Mouse (Mus musculus) MEL (cell line): ENCODE measurements around the gene Acsbg1. TPM values are rescaled to one million over a fixed set of nuclear protein-coding genes. Genes with fewer than 3 reads are reported as not detected.
A peak's percentile ranks its signal among the peaks of the same experiment; 100 is the strongest.

Experiments used
- DNase-seq: peaks from one replicate; pipeline ENCODE4 v3.0.0; 2011; ENCODE audit warnings: low read depth, low spot score
- H3K27ac ChIP-seq: 2 replicates; pipeline ENCODE4 v1.5.1; 2012; ENCODE audit warnings: low read depth, mild to moderate bottlenecking, control low read depth, low read length, moderate library complexity; ENCODE audit not compliant: control insufficient read depth
- H3K27me3 ChIP-seq, 2 experiments: fragments of 150-350 bp in 1 of 2; sonication (generic) in 1 of 2; 2 replicates each; pipeline ENCODE4 v1.6.1; 2012; ENCODE audit warnings: low read length in 2 of 2, mild to moderate bottlenecking in 2 of 2, improper control_type of control experiment in 1 of 2, moderate library complexity in 1 of 2; ENCODE audit not compliant: insufficient read depth in 2 of 2, control insufficient read depth in 1 of 2
- H3K36me3 ChIP-seq, 2 experiments: 2 replicates each; pipeline ENCODE4 v1.6.1; 2012 to 2014; ENCODE audit warnings: low read length in 2 of 2, improper control_type of control experiment in 1 of 2, inconsistent platforms in 1 of 2, mild to moderate bottlenecking in 1 of 2; ENCODE audit not compliant: insufficient read depth in 2 of 2, control insufficient read depth in 1 of 2
- H3K4me1 ChIP-seq, 2 experiments: fragments of 150-350 bp in 1 of 2; sonication (generic) in 1 of 2; 2 replicates each; pipeline ENCODE4 v1.6.1; 2012; ENCODE audit warnings: low read length in 2 of 2, improper control_type of control experiment in 1 of 2, mild to moderate bottlenecking in 1 of 2; ENCODE audit not compliant: insufficient read depth in 2 of 2, control insufficient read depth in 1 of 2
- H3K4me3 ChIP-seq, 2 experiments: fragments of 150-350 bp in 1 of 2; sonication (generic) in 1 of 2; 2 replicates each; pipeline ENCODE4 v1.5.1; 2012; ENCODE audit warnings: low read depth in 2 of 2, low read length in 2 of 2, mild to moderate bottlenecking in 2 of 2, moderate library complexity in 2 of 2, control low read depth in 1 of 2, improper control_type of control experiment in 1 of 2; ENCODE audit not compliant: control insufficient read depth in 1 of 2, insufficient read depth in 1 of 2
- H3K79me2 ChIP-seq: 2 replicates; pipeline ENCODE4 v1.6.1; 2012; ENCODE audit warnings: mild to moderate bottlenecking, low read length, moderate library complexity; ENCODE audit not compliant: control insufficient read depth, poor library complexity, insufficient read depth
- H3K9ac ChIP-seq: 2 replicates; pipeline ENCODE4 v1.6.1; 2012; ENCODE audit warnings: low read depth, mild to moderate bottlenecking, control low read depth, low read length, moderate library complexity; ENCODE audit not compliant: control insufficient read depth, poor library complexity, severe bottlenecking
- H3K9me3 ChIP-seq: fragments of 150-350 bp; sonication (generic); replicated peaks from 2 replicates; pipeline ENCODE4 v1.6.1; 2012; ENCODE audit warnings: mild to moderate bottlenecking, low read length, improper control_type of control experiment, moderate library complexity; ENCODE audit not compliant: insufficient read depth
- BHLHE40 ChIP-seq: IDR thresholded peaks from 2 replicates; pipeline ENCODE4 v1.6.1; 2012; ENCODE audit warnings: low read depth, mild to moderate bottlenecking, inconsistent platforms, low read length, improper control_type of control experiment, borderline replicate concordance
- CHD1 ChIP-seq: IDR thresholded peaks from 2 replicates; pipeline ENCODE4 v1.6.1; 2012; ENCODE audit warnings: low read depth, mild to moderate bottlenecking, inconsistent platforms, low read length, improper control_type of control experiment
- EP300 ChIP-seq, 2 experiments: IDR thresholded peaks; 2 replicates each; pipeline ENCODE4 v1.6.1; 2011; ENCODE audit warnings: improper control_type of control experiment in 2 of 2, low read length in 2 of 2, low read depth in 1 of 2, mild to moderate bottlenecking in 1 of 2
- ETS1 ChIP-seq: IDR thresholded peaks from 2 replicates; pipeline ENCODE4 v1.6.1; 2012; ENCODE audit warnings: low read depth, mild to moderate bottlenecking, inconsistent platforms, low read length, improper control_type of control experiment, moderate library complexity
- HCFC1 ChIP-seq: IDR thresholded peaks from 2 replicates; pipeline ENCODE4 v1.6.1; 2012; ENCODE audit warnings: low read depth, mild to moderate bottlenecking, inconsistent platforms, low read length, improper control_type of control experiment, moderate library complexity
- MAFK ChIP-seq: IDR thresholded peaks from 2 replicates; pipeline ENCODE4 v1.6.1; 2011; ENCODE audit warnings: low read depth, mild to moderate bottlenecking, low read length, improper control_type of control experiment, borderline replicate concordance
- MAX ChIP-seq: IDR thresholded peaks from 2 replicates; pipeline ENCODE4 v1.6.1; 2011; ENCODE audit warnings: low read length, improper control_type of control experiment
- MXI1 ChIP-seq: IDR thresholded peaks from 2 replicates; pipeline ENCODE4 v1.6.1; 2011; ENCODE audit warnings: mild to moderate bottlenecking, low read depth, low read length, improper control_type of control experiment
- NELFE ChIP-seq: IDR thresholded peaks from 2 replicates; pipeline ENCODE4 v1.6.1; 2011; ENCODE audit warnings: low read depth, low read length, improper control_type of control experiment
- POLR2A ChIP-seq, 2 experiments: IDR thresholded peaks; 2 replicates each; pipeline ENCODE4 v1.6.1; 2011 to 2012; ENCODE audit warnings: low read length in 2 of 2, mild to moderate bottlenecking in 2 of 2, control low read depth in 1 of 2, improper control_type of control experiment in 1 of 2, low read depth in 1 of 2, moderate library complexity in 1 of 2; ENCODE audit not compliant: control insufficient read depth in 1 of 2, insufficient read depth in 1 of 2, poor library complexity in 1 of 2
- POLR2AphosphoS2 ChIP-seq: IDR thresholded peaks from 2 replicates; pipeline ENCODE4 v1.6.1; 2011; ENCODE audit warnings: low read length, improper control_type of control experiment
- SIN3A ChIP-seq: IDR thresholded peaks from 2 replicates; pipeline ENCODE4 v1.6.1; 2012; ENCODE audit warnings: low read length, improper control_type of control experiment, inconsistent platforms
- TBP ChIP-seq: IDR thresholded peaks from 2 replicates; pipeline ENCODE4 v1.8.0; 2011; ENCODE audit warnings: low read depth, low read length, improper control_type of control experiment
- TCF12 ChIP-seq: IDR thresholded peaks from 2 replicates; pipeline ENCODE4 v1.6.1; 2014; ENCODE audit warnings: low read depth, mild to moderate bottlenecking, inconsistent platforms, low read length, improper control_type of control experiment, moderate library complexity
- ZKSCAN1 ChIP-seq: IDR thresholded peaks from 2 replicates; pipeline ENCODE4 v1.6.1; 2012; ENCODE audit warnings: low read depth, mild to moderate bottlenecking, inconsistent platforms, low read length, improper control_type of control experiment, moderate library complexity
- ZMIZ1 ChIP-seq: IDR thresholded peaks from 2 replicates; pipeline ENCODE4 v1.6.1; 2012; ENCODE audit warnings: low read depth, mild to moderate bottlenecking, inconsistent platforms, low read length, improper control_type of control experiment, moderate library complexity
- polyA plus RNA-seq, 2 experiments: library from polyadenylated mRNA; stranded (reverse) in 1 of 2; unstranded in 1 of 2; fragments of >175 nt in 1 of 2; fragments of >200 nt in 1 of 2; gene quantifications; 2 replicates each; pipeline versions ENCODE4 v1.2.1 to v1.2.4; 2012; ENCODE audit warnings: low replicate concordance in 2 of 2, low read depth in 1 of 2; ENCODE audit not compliant: insufficient read length in 2 of 2, insufficient read depth in 1 of 2, missing spikeins in 1 of 2
- total RNA-seq: library from RNA; depleted of rRNA; stranded (reverse); fragments of 300-350 nt; gene quantifications from 2 replicates; pipeline ENCODE4 v1.2.3, GENCODE M21; 2012

Gene Acsbg1
- total and polyA plus RNA-seq, 3 experiments, result 8.3 to 8.8 TPM; not detected in 1

GRCm38 (mm10) chr9:54700174-54700475, 38.5 kb upstream of the Acsbg1 start:
- peaks cover 0 to 51% of the 10 kb centered on the region in 2 experiments; a peak in 2 of 4 replicates for H3K36me3 ChIP-seq
- peak overlapping the region; percentile 25 for H3K27ac ChIP-seq
- H3K9ac ChIP-seq, result peak overlapping the region; percentile 95
- peak; percentile 33; the same call in 1 of the 2 replicates for TF ChIP-seq SIN3A
- TF ChIP-seq HCFC1, result 0 out of 2 replicates have a peak, but pooled peaks have one; percentile 6
- 0 out of 2 replicates have a peak, but pooled peaks have one; percentile 23 for TF ChIP-seq TBP
- no peak for TF ChIP-seq BHLHE40
- 0 out of 4 replicates have a peak, but pooled peaks of 1 of the 2 experiments have one; percentile 15 for TF ChIP-seq EP300 (IDR thresholded peaks at IDR 0.05; ENCODE audit: low read depth in 1 of 2, low read length in 2 of 2)
- TF ChIP-seq MXI1, result no peak
- no peaks in the 10 kb centered on the region for H3K27me3 ChIP-seq
- H3K4me3 ChIP-seq, result peak overlapping the region; percentile 78 to 86
- peaks cover 36 to 54% of the 10 kb centered on the region in 2 experiments for H3K4me1 ChIP-seq
- peaks cover 28% of the 10 kb centered on the region for H3K79me2 ChIP-seq
- peak; percentile 61 for DNase-seq
- no peaks in the 10 kb centered on the region for H3K9me3 ChIP-seq

- Histone ChIP-seq H3K79me2 (peaks cover 28% of the 10 kb centered on the region), H3K4me1 (peaks cover 31 to 49% of the 10 kb centered on the region in 2 experiments), H3K27ac (peak overlapping the region; percentile 25), H3K9ac (peak overlapping the region; percentile 95), H3K27me3 (no peaks in the 10 kb centered on the region), H3K9me3 (no peaks in the 10 kb centered on the region), H3K36me3 (peaks cover 0 to 45% of the 10 kb centered on the region in 2 experiments; a peak in 2 of 4 replicates), H3K4me3 (peak overlapping the region; percentile 78 to 86)
- peak; percentile 71 for DNase-seq
- TF ChIP-seq POLR2A (IDR thresholded peaks at IDR 0.05; ENCODE audit: control insufficient read depth in 1 of 2, insufficient read depth in 1 of 2, low read depth in 1 of 2, low read length in 2 of 2, poor library complexity in 1 of 2) (peak; percentile 66 to 88; a peak in 3 of 4 replicates), POLR2AphosphoS2 (peak; percentile 34; the same call in 1 of the 2 replicates), NELFE (peak; percentile 78), SIN3A (0 out of 2 replicates have a peak, but pooled peaks have one; percentile 2), HCFC1 (no peak), ZMIZ1 (peak; percentile 87), MAFK (no peak), TBP (peak; percentile 72), TCF12 (peak; percentile 57), MXI1 (peak; percentile 53; the same call in 1 of the 2 replicates), MAX (0 out of 2 replicates have a peak, but pooled peaks have one; percentile 1), ETS1 (peak; percentile 12; the same call in 1 of the 2 replicates), CHD1 (0 out of 2 replicates have a peak, but pooled peaks have one; percentile 11), ZKSCAN1 (no peak)
Measured at GRCm38 (mm10) chr9:54699345-54700173, 37.9 kb upstream of the Acsbg1 start.
